Mouse (Mus musculus) 416B (cell line): Measurements from ENCODE around the gene Ropn1.
"Not testable (repeated sequence)": the region's sequence is repeated elsewhere in the genome, so short reads cannot be mapped to it uniquely, and the experiment has no call there.

Source experiments
- DNase-seq: peaks from one replicate; pipeline ENCODE4 v3.0.0; 2011; ENCODE audit warnings: low read depth

Ropn1 gene

DNA sequence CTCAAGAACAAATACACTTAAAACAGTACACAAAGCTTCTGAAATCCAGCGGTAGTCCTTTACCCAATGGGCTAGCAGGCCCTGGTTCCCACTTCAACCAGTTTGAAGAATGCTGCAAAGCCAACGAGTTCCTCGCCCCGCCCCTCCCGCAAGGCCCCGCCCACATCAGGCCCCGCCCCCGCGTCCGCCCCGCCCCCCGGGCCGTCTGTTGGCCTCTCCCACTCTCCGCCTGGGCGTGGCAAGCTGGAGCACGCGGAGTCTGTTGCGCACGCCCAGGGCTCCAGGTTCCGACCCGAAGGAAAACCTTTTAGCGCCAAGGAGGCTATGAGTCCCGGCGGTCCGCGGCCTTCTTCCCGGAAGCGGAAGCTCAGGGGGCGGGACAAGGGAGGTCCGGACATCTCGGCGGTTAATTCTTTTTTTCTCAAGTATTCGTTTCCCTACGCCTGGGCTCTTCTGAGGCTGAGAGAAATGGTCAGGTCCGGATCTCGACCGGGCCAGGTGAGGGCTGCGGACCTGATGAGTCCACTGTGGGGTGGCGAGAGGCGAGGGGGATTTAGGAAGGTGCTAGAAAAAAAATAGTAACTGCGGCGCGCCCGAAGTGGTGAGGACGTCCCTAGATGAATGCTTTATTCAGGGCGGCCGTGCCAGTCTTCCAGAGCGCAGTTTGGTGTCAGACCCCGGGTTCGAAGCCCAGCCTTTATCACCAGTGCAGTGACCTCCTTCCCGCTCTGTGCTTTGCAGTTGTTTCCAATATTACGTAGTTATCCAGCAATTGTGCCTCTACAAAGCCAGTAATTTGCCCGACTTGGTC, 40.8 kb downstream of the Ropn1 start, which contains the start of gene Ccdc14:
TSS of gene Ccdc14 (plus strand) at position 283 of the 811 bp plus-strand sequence.
- peak; percentile 97 for DNase-seq

DNA sequence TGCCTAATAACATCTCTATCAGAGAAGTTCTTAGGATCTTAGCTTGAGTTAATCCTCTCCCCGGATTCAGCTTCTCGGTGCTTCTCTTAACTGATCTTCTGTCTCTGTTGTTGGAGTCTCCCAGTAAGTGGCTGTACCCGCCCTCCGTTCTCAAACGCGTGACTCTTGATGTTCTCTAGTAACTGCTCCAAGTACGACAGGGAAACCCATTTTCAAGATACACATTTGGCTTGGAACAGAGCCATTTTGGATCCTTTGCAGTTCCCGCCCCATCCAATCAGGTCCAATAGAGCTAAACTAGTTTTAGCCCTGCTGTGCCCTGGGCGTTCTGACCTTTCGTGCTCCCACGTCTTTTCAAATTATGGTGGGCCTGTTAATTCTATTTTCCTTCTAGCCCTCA, 41.4 kb downstream of the Ropn1 start:
- peak; percentile 56 for DNase-seq

DNA sequence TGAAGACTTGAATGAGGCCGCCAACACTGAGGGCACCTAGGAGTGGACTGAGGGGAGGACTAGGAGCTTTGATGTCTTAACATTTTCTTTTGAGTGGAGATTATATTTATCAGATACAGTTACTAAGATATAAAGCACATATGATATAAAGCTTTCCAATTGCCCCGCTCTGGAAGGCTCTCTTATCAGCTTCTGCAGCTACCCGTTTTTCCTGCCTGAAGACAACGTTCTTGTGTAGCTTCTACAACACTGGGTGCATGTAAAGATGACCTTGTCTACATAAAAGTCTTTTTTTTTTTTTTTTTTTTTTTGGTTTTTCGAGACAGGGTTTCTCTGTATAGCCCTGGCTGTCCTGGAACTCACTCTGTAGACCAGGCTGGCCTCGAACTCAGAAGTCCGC, 44.8 kb downstream of the Ropn1 start:
- no peak for DNase-seq

DNA sequence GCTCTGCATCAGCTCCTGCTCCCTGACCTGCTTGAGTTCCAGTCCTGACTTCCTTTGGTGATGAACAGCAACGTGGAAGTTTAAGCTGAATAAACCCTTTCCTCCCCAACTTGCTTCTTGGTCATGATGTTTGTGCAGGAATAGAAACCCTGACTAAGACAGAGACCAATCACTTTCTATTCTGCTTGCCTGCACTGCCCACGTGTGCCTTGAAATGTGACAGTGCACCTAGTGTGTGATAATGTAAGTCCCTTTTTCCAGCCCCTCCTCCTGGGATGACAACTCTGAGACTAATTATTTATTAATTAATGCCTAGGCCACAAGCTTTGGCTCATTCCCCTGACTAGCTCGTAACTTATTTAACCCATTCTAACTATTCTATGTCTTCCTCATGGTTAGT, 49.0 kb downstream of the Ropn1 start:
- not testable (repeated sequence) for DNase-seq

DNA sequence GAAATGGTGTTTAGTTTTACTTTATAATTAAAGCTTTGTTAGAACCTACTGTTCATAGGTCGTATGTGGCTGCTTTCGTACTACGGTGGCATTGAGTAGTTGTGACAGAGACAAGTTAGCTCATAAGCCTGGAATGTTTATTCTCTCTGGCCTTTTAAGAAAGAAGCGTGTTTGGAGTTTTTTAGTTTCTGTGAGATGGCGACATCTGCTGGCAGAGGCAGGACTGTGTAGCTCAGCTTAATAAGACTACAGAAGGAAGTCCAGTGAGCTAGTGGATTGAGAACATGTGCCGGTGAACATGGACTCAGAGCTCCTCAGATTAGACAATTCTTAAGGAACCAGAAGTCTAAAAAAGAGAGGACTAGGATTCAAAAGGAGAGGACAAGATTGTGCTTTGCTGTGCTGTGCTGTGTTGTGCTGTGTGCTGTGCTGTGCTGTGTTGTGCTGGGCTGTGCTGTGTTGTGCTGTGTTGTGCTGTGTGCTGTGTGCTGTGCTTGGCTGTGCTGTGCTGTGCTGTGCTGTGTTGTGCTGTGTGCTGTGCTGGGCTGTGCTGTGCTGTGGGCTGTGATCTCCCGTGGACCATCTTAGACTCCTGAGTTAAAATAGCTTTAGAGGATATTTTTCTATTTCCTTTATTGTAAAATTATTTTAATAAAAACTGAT, 50.6 kb downstream of the Ropn1 start:
- DNase-seq, result peak; percentile 88

DNA sequence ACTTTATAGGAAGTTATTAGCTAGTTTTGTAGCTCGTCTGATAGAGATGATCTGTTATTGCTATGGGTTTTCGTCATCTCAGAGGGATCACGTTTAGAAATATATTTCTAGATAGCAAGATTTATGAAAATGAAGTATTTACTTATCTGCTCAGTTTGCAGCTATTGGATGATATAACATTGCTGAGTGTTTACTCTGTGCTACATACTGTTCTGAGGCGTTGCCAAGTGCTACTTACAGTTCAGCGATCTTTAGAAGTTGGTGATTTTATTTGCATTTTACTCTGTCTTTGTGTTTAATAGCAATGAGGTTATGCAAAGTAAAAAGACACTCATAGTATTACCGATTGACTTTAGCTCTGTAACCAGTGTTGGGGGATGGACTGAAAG, 51.1 kb downstream of the Ropn1 start:
- DNase-seq, result no peak

DNA sequence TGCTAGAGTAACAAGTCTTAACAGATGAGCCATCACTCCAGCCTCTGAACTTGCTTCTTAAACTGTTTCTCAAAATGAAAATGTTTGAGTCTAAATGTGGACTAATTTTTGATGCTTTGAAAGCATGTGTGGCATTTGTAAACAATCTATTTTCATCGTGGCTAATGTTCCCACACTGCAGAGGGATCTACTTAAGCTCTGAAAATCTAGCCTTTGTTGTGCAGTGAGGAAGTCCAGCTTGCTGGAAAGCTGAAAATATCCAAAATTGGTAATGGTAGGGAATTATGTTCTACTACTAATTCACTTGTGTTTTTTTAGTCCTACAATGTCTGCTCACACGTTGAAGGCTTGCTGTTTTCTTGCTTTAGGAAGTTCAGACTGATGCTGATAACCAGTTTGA, 56.3 kb downstream of the Ropn1 start:
- no peak for DNase-seq

DNA sequence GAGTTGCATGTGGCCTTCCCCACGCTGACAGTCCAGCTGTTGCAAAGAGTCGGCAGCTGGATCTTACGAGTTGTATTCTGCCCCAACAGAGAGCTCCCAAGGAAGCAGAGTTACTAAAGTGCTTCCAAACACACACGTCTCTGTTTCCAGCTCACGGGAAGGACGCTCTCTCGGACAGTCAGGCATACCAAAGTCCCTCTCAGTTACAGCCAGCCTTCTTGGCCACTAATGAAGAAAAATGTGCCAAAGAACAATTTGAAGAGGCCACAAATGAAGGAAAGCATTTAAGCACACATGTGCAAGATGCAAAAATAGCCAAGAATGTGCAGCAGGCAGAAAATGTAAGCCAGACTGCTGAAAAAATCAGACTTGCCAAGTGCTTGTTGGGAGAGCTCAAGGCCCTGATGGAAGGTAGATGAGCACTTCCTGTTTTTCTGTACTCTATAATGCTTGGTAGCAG, 56.8 kb downstream of the Ropn1 start:
- DNase-seq, result no peak

DNA sequence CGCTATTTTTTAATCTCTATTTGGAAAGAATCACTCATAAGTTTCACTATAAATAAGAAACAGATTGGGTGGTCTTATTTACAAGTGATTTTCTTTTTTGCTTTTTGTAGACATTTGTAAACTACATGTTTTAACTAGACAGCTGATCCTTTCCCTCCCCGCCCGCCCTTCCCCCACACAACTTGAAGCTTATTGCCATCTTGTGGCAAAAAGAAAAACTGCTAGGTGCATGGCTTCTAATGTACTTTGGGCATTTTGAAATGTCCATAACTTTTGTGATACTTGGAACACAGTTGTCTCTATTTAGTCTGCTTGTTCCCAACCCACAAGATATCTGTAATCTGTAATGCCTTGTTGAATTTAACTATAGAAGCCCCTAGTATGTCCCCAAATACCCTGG, 61.8 kb downstream of the Ropn1 start:
- DNase-seq, result peak; percentile 52

DNA sequence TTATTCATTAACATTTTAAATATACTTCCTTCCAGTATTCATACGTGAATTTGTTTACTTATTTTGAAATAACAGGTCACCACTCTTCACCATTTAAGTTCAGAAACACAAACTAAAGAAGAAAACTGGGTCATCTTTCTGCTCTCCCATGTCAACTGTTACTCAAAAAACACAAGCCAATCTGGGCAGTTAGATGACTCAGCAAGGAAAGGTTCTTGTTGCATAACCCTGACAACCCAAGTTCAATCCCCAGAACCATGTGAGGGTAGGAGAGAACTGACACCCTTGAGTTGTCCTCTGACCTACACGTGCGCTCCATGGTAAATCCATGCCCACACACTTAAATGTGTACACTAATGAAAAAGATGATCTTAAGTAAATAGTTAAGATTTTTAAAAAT, 75.4 kb downstream of the Ropn1 start:
- DNase-seq, result peak; percentile 53
